Comparison of ENCODE assay signal across 9 mouse cellular contexts in the genomic region with DNA sequence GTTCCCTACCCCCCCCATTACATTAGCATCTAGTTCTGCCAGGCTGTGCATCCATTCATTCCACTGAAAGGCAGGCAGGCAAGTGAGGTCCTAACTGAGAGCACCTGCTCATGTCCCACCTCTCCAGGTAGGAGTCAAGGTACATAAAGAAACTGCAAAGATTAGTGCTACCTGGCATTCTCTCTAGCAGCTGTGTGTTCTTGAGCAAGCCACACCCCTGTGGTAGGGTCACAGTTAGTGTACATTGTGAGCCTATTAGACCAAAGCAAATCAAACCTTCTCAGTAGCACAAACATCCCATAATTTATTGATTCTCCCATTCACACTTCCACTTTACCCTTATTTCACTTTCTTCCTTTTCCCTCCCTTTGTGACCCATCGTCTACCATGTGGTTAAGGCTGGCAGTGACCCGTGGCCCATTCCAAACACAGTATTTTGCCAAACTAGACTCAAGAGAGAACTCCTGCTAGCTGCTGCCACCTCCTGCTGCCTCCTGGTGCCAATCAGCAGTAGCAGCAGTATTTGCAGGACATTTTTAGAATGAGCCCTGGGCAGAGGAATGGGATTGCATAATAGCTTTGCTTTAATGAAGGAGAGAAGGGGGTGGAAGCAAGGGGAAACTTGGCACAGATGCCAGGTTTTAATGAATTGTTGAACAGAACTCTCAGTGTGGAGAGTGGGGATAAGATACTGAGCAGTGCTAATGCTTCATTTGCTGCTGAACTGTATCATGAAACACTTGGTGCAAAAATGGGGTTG.
A peak's percentile ranks its signal among the peaks of the same experiment; 100 is the strongest.
DNase-seq lines count a peak whose midpoint lies in the region; ATAC-seq lines count a peak whose summit lies in the region.
"Had no signal": no experiment of that assay in that cellular context is flagged by ENCODE, and none has a peak within 500 bp of the region (broad histone marks: within the 10 kb centered on the region; RNA-seq: fewer than 3 reads in every experiment).

No protein-coding gene starts in this region.

- H3K4me3 ChIP-seq in hindbrain, embryonic 15.5 days = no peak overlapping the region
- no peak overlapping the region for H3K4me3 ChIP-seq in hindbrain, embryonic 12.5 days
- H3K4me3 ChIP-seq in forebrain, embryonic 14.5 days (ENCODE audit: low read depth, low read length) = no peak overlapping the region

- H3K9me3 ChIP-seq in hindbrain, embryonic 15.5 days = no peaks in the 10 kb centered on the region
- no peaks in the 10 kb centered on the region for H3K9me3 ChIP-seq in hindbrain, embryonic 12.5 days (replicated peaks)
- H3K9me3 ChIP-seq in forebrain, embryonic 14.5 days (replicated peaks; ENCODE audit: control insufficient read depth, low read length) = no peaks in the 10 kb centered on the region
- H3K9me3 ChIP-seq: G1E had no signal

- H3K36me3 ChIP-seq in hindbrain, embryonic 15.5 days = no peaks in the 10 kb centered on the region
- H3K36me3 ChIP-seq in hindbrain, embryonic 12.5 days = no peaks in the 10 kb centered on the region
- H3K36me3 ChIP-seq in forebrain, embryonic 14.5 days (ENCODE audit: control insufficient read depth, insufficient read depth, low read length) = no peaks in the 10 kb centered on the region
- H3K36me3 ChIP-seq: G1E had no signal

- no peaks in the 10 kb centered on the region for H3K4me1 ChIP-seq in hindbrain, embryonic 15.5 days (replicated peaks)
- H3K4me1 ChIP-seq in hindbrain, embryonic 12.5 days = no peaks in the 10 kb centered on the region
- H3K4me1 ChIP-seq in forebrain, embryonic 14.5 days (ENCODE audit: control insufficient read depth, insufficient read depth, low read length) = no peaks in the 10 kb centered on the region; the same call in 1 of the 2 replicates

- peak; percentile 94 for DNase-seq in forebrain, embryonic 14.5 days (ENCODE audit: low spot score)
- DNase-seq in layer of hippocampus, postnatal 10 days (ENCODE audit: low spot score in 2 of 2) = peak; percentile 55 to 62
- DNase-seq in right cerebral cortex, postnatal 10 days (ENCODE audit: low spot score in 2 of 2) = peak; percentile 78 to 90
- no peak for DNase-seq in thymus, postnatal 4 days
- no peak for DNase-seq in urinary bladder, postnatal 25 days (ENCODE audit: low spot score)

- H3K27me3 ChIP-seq in hindbrain, embryonic 15.5 days = no peaks in the 10 kb centered on the region
- H3K27me3 ChIP-seq in hindbrain, embryonic 12.5 days = no peaks in the 10 kb centered on the region
- H3K27me3 ChIP-seq in forebrain, embryonic 14.5 days (replicated peaks; ENCODE audit: control insufficient read depth, insufficient read depth, low read length) = no peaks in the 10 kb centered on the region

- WGBS in hindbrain, embryonic 15.5 days = 62% methylated on average over 2 of the region's 2 CpGs
- 60% methylated on average over 2 of the region's 2 CpGs for WGBS in hindbrain, embryonic 12.5 days
- WGBS in forebrain, embryonic 14.5 days = 18% methylated on average over 2 of the region's 2 CpGs

- H3K9ac ChIP-seq in hindbrain, embryonic 15.5 days = no peak overlapping the region
- no peak overlapping the region for H3K9ac ChIP-seq in hindbrain, embryonic 12.5 days
- H3K9ac ChIP-seq in forebrain, embryonic 14.5 days (ENCODE audit: low read length) = no peak overlapping the region

- ATAC-seq in hindbrain, embryonic 15.5 days (ENCODE audit: low FRiP score, low read depth) = peak; percentile 93
- no peak for ATAC-seq in hindbrain, embryonic 12.5 days (ENCODE audit: low FRiP score)
- ATAC-seq in forebrain, embryonic 14.5 days = peak; percentile 96
- no peak for ATAC-seq in monocyte, adult 5-6 weeks (replicated peaks; ENCODE audit: insufficient number of reproducible peaks, low FRiP score, low TSS enrichment, poor library complexity, severe bottlenecking)

- H3K27ac ChIP-seq in hindbrain, embryonic 15.5 days (replicated peaks) = no peak overlapping the region
- H3K27ac ChIP-seq in hindbrain, embryonic 12.5 days = no peak overlapping the region
- H3K27ac ChIP-seq in forebrain, embryonic 14.5 days (ENCODE audit: low read depth, low read length) = peak overlapping the region; percentile 11; the same call in 1 of the 2 replicates

- no peak overlapping the region for H3K4me2 ChIP-seq in hindbrain, embryonic 15.5 days
- no peak overlapping the region for H3K4me2 ChIP-seq in hindbrain, embryonic 12.5 days (replicated peaks)
- no peak overlapping the region for H3K4me2 ChIP-seq in forebrain, embryonic 14.5 days (ENCODE audit: low read length)

Comparison
In these comparisons a context has a peak if more than half of its experiments do, and no peak if none do; other contexts are left out.
1. ATAC-seq: peak in hindbrain, embryonic 15.5 days (single experiment) and forebrain, embryonic 14.5 days (single experiment); none in hindbrain, embryonic 12.5 days (single experiment) and monocyte, adult 5-6 weeks (single experiment).
2. DNase-seq: peak in forebrain, embryonic 14.5 days (single experiment), layer of hippocampus, postnatal 10 days (2 of 2) and right cerebral cortex, postnatal 10 days (2 of 2); none in thymus, postnatal 4 days (single experiment) and urinary bladder, postnatal 25 days (single experiment).